ENCODE assay signal across 10 mouse cellular contexts in genomic region chr19:10013348-10013747, GRCm38 (mm10). TPM values are rescaled to one million over a fixed set of nuclear protein-coding genes. Genes with fewer than 3 reads are reported as not detected.
DNase-seq lines count a peak whose midpoint lies in the region; ATAC-seq and TF ChIP-seq lines count a peak whose summit lies in the region.
"Had no signal": no experiment of that assay in that cellular context is flagged by ENCODE, and none has a peak within 500 bp of the region (broad histone marks: within the 10 kb centered on the region; RNA-seq: fewer than 3 reads in every experiment).

No protein-coding gene starts in this region.

- 41% methylated on average over 3 of the region's 3 CpGs for WGBS in lung, postnatal 0 days
- 59% methylated on average over 3 of the region's 3 CpGs for WGBS in lung, adult 2 months
- WGBS in embryonic facial prominence, embryonic 11.5 days: 14% methylated on average over 3 of the region's 3 CpGs
- 17% methylated on average over 3 of the region's 3 CpGs for WGBS in limb, embryonic 10.5 days
- WGBS in stomach, embryonic 15.5 days: 16% methylated on average over 3 of the region's 3 CpGs

- ATAC-seq in lung, postnatal 0 days: no peak
- ATAC-seq in embryonic facial prominence, embryonic 11.5 days (replicated peaks; ENCODE audit: insufficient number of reproducible peaks, low FRiP score, low TSS enrichment, low read depth): peak; percentile 0; the same call in 1 of the 2 replicates
- ATAC-seq in stomach, embryonic 15.5 days (ENCODE audit: insufficient read depth, low FRiP score, low read depth): no peak
- no peak for ATAC-seq in megakaryocyte-erythroid progenitor cell, adult 5-6 weeks (replicated peaks; ENCODE audit: low FRiP score, low TSS enrichment, poor library complexity, severe bottlenecking)

- no peak for TF ChIP-seq POLR2A in lung, adult 2 months (IDR thresholded peaks at IDR 0.05; ENCODE audit: borderline replicate concordance, extremely low read depth, low read depth, low read length)

- no peak for TF ChIP-seq EP300 in lung, postnatal 0 days (IDR thresholded peaks at IDR 0.05)

- H3K27ac ChIP-seq in lung, postnatal 0 days (ENCODE audit: low read length): peak overlapping the region; percentile 16; the same call in 1 of the 2 replicates
- peak overlapping the region; percentile 81 for H3K27ac ChIP-seq in embryonic facial prominence, embryonic 11.5 days (replicated peaks; ENCODE audit: low read depth, low read length)
- peak overlapping the region; percentile 93 for H3K27ac ChIP-seq in limb, embryonic 10.5 days
- peak overlapping the region; percentile 91 for H3K27ac ChIP-seq in stomach, embryonic 15.5 days
- H3K27ac ChIP-seq: macrophage had no signal

- H3K4me1 ChIP-seq in lung, postnatal 0 days (ENCODE audit: insufficient read depth, low read depth, low read length): peaks cover 12% of the 10 kb centered on the region; the same call in 1 of the 2 replicates
- peaks cover 2% of the 10 kb centered on the region for H3K4me1 ChIP-seq in lung, adult 2 months (ENCODE audit: control insufficient read depth, insufficient read depth, low read length)
- H3K4me1 ChIP-seq in embryonic facial prominence, embryonic 11.5 days (ENCODE audit: control insufficient read depth, insufficient read depth, low read length): peaks cover 5% of the 10 kb centered on the region
- H3K4me1 ChIP-seq in limb, embryonic 10.5 days: peaks cover 58% of the 10 kb centered on the region
- peaks cover 19% of the 10 kb centered on the region for H3K4me1 ChIP-seq in stomach, embryonic 15.5 days

- H3K9ac ChIP-seq in lung, postnatal 0 days (replicated peaks; ENCODE audit: low read depth): no peak overlapping the region
- no peak overlapping the region for H3K9ac ChIP-seq in embryonic facial prominence, embryonic 11.5 days (replicated peaks; ENCODE audit: low read length)
- no peak overlapping the region for H3K9ac ChIP-seq in stomach, embryonic 15.5 days

- TF ChIP-seq CTCF in lung, postnatal 0 days (IDR thresholded peaks at IDR 0.05): no peak
- no peak for TF ChIP-seq CTCF in lung, adult 2 months (IDR thresholded peaks at IDR 0.05; ENCODE audit: insufficient read depth, low read length)

- DNase-seq in lung, postnatal 0 days (ENCODE audit: low spot score): no peak
- DNase-seq in lung, adult 2 months: no peak
- no peak for DNase-seq in embryonic facial prominence, embryonic 11.5 days (ENCODE audit: low spot score)
- DNase-seq in limb, embryonic 10.5 days (ENCODE audit: low spot score): peak; percentile 57
- no peak for DNase-seq in left cerebral cortex, adult 18-20 months (ENCODE audit: low spot score in 2 of 2)
- DNase-seq in right cerebral cortex, postnatal 10 days (ENCODE audit: low spot score in 2 of 2): no peak
- DNase-seq: adrenal gland, postnatal 25 days had no signal

- H3K27me3 ChIP-seq in lung, postnatal 0 days (replicated peaks; ENCODE audit: insufficient read depth, low read length): no peaks in the 10 kb centered on the region
- no peaks in the 10 kb centered on the region for H3K27me3 ChIP-seq in embryonic facial prominence, embryonic 11.5 days (ENCODE audit: control insufficient read depth, insufficient read depth, low read length)
- H3K27me3 ChIP-seq in limb, embryonic 10.5 days (ENCODE audit: low read depth, poor library complexity, severe bottlenecking): no peaks in the 10 kb centered on the region
- H3K27me3 ChIP-seq in stomach, embryonic 15.5 days (replicated peaks): no peaks in the 10 kb centered on the region

- H3K4me2 ChIP-seq in lung, postnatal 0 days (replicated peaks; ENCODE audit: low read depth, low read length): no peak overlapping the region
- no peak overlapping the region for H3K4me2 ChIP-seq in embryonic facial prominence, embryonic 11.5 days (ENCODE audit: low read depth, low read length)
- peak overlapping the region; percentile 25 for H3K4me2 ChIP-seq in stomach, embryonic 15.5 days

- no peak overlapping the region for H3K4me3 ChIP-seq in lung, postnatal 0 days (ENCODE audit: low read depth, low read length)
- H3K4me3 ChIP-seq in lung, adult 2 months (replicated peaks; ENCODE audit: extremely low read depth, low read depth, low read length): no peak overlapping the region
- H3K4me3 ChIP-seq in embryonic facial prominence, embryonic 11.5 days (ENCODE audit: low read depth, low read length): no peak overlapping the region
- H3K4me3 ChIP-seq in limb, embryonic 10.5 days: peak overlapping the region; percentile 24
- H3K4me3 ChIP-seq in stomach, embryonic 15.5 days (replicated peaks): no peak overlapping the region

- no peaks in the 10 kb centered on the region for H3K36me3 ChIP-seq in lung, postnatal 0 days (ENCODE audit: insufficient read depth, low read length)
- H3K36me3 ChIP-seq in embryonic facial prominence, embryonic 11.5 days (replicated peaks; ENCODE audit: control insufficient read depth, insufficient read depth, low read depth, low read length): no peaks in the 10 kb centered on the region
- H3K36me3 ChIP-seq in limb, embryonic 10.5 days: no peaks in the 10 kb centered on the region
- H3K36me3 ChIP-seq in stomach, embryonic 15.5 days: no peaks in the 10 kb centered on the region

- no peaks in the 10 kb centered on the region for H3K9me3 ChIP-seq in lung, postnatal 0 days (ENCODE audit: low read length)
- H3K9me3 ChIP-seq in embryonic facial prominence, embryonic 11.5 days (replicated peaks; ENCODE audit: control insufficient read depth, low read length): no peaks in the 10 kb centered on the region
- H3K9me3 ChIP-seq in limb, embryonic 10.5 days (replicated peaks): no peaks in the 10 kb centered on the region
- H3K9me3 ChIP-seq in stomach, embryonic 15.5 days: no peaks in the 10 kb centered on the region

RNA-seq across cellular contexts. Expression of gene Rab3il1, which starts 11.9 kb away (rescaled TPM):
- polyA plus RNA-seq in lung, postnatal 0 days (2015; fragmentation: Nextera tagmentation; extraction: Ambion mirVana): 23.8 and 25.9 TPM in 2 replicates
- 10.5 and 13.8 TPM in 2 replicates for polyA plus RNA-seq in lung, adult 2 months (2012; rRNA removed)
- polyA plus RNA-seq in embryonic facial prominence, embryonic 11.5 days (2014; fragmentation: Nextera tagmentation; extraction: Ambion mirVana): 53.8 and 56.4 TPM in 2 replicates
- polyA plus RNA-seq in limb, embryonic 10.5 days (2016; fragmentation: Nextera tagmentation; extraction: Ambion mirVana): 39.2 and 41.5 TPM in 2 replicates
- polyA plus RNA-seq in stomach, embryonic 15.5 days (2015; fragmentation: Nextera tagmentation; extraction: Ambion mirVana): 29.8 and 40.7 TPM in 2 replicates
- total RNA-seq in left cerebral cortex, adult 18-20 months (2021): 10 to 100 TPM in 1 of 2 experiments, 1 to 10 TPM in 1; 9.6 to 10.2 TPM
- 16.1 and 23.6 TPM in 2 replicates for total RNA-seq in megakaryocyte-erythroid progenitor cell, adult 5-6 weeks (2014; fragmentation: Nextera tagmentation)
- total RNA-seq in megakaryocyte-erythroid progenitor cell, adult 5-6 weeks (2017): 6.0 and 20.1 TPM in 2 replicates

RNA-seq across cellular contexts. Expression of gene Best1, which starts 11.9 kb away (rescaled TPM):
- polyA plus RNA-seq in lung, postnatal 0 days (2015; fragmentation: Nextera tagmentation; extraction: Ambion mirVana): 2.0 and 2.3 TPM in 2 replicates
- polyA plus RNA-seq in lung, adult 2 months (2012; rRNA removed): 2.3 and 3.1 TPM in 2 replicates
- polyA plus RNA-seq in embryonic facial prominence, embryonic 11.5 days (2014; fragmentation: Nextera tagmentation; extraction: Ambion mirVana): 1.7 and 1.9 TPM in 2 replicates
- polyA plus RNA-seq in limb, embryonic 10.5 days (2016; fragmentation: Nextera tagmentation; extraction: Ambion mirVana): 2.3 TPM in 2 replicates
- 0.80 TPM in 2 replicates for polyA plus RNA-seq in stomach, embryonic 15.5 days (2015; fragmentation: Nextera tagmentation; extraction: Ambion mirVana)
- total RNA-seq in left cerebral cortex, adult 18-20 months (2021): 1 to 10 TPM; 1.0 to 1.1 TPM
- not detected in 2 replicates for total RNA-seq in megakaryocyte-erythroid progenitor cell, adult 5-6 weeks (2014; fragmentation: Nextera tagmentation)
- not detected in 2 replicates for total RNA-seq in megakaryocyte-erythroid progenitor cell, adult 5-6 weeks (2017)

RNA-seq across cellular contexts. Expression of gene Fads3, which starts 28.0 kb away (rescaled TPM):
- polyA plus RNA-seq in lung, postnatal 0 days (2015; fragmentation: Nextera tagmentation; extraction: Ambion mirVana): 79.6 and 96.1 TPM in 2 replicates
- 283 and 341 TPM in 2 replicates for polyA plus RNA-seq in lung, adult 2 months (2012; rRNA removed)
- 3.7 TPM in 2 replicates for polyA plus RNA-seq in embryonic facial prominence, embryonic 11.5 days (2014; fragmentation: Nextera tagmentation; extraction: Ambion mirVana)
- polyA plus RNA-seq in limb, embryonic 10.5 days (2016; fragmentation: Nextera tagmentation; extraction: Ambion mirVana): 2.4 and 3.2 TPM in 2 replicates
- polyA plus RNA-seq in stomach, embryonic 15.5 days (2015; fragmentation: Nextera tagmentation; extraction: Ambion mirVana): 17.2 and 17.6 TPM in 2 replicates
- total RNA-seq in left cerebral cortex, adult 18-20 months (2021): 10 to 100 TPM; 32.2 to 32.6 TPM
- total RNA-seq in megakaryocyte-erythroid progenitor cell, adult 5-6 weeks (2014; fragmentation: Nextera tagmentation): 22.8 and 23.9 TPM in 2 replicates
- total RNA-seq in megakaryocyte-erythroid progenitor cell, adult 5-6 weeks (2017): 15.9 and 18.7 TPM in 2 replicates

RNA-seq across cellular contexts. Expression of gene Fth1, which starts 33.0 kb away (rescaled TPM):
- polyA plus RNA-seq in lung, postnatal 0 days (2015; fragmentation: Nextera tagmentation; extraction: Ambion mirVana): 3,752 and 3,783 TPM in 2 replicates
- polyA plus RNA-seq in lung, adult 2 months (2012; rRNA removed): 4,642 and 7,955 TPM in 2 replicates
- polyA plus RNA-seq in embryonic facial prominence, embryonic 11.5 days (2014; fragmentation: Nextera tagmentation; extraction: Ambion mirVana): 1,303 and 1,312 TPM in 2 replicates
- 1,175 and 1,229 TPM in 2 replicates for polyA plus RNA-seq in limb, embryonic 10.5 days (2016; fragmentation: Nextera tagmentation; extraction: Ambion mirVana)
- 1,700 and 1,987 TPM in 2 replicates for polyA plus RNA-seq in stomach, embryonic 15.5 days (2015; fragmentation: Nextera tagmentation; extraction: Ambion mirVana)
- 1,000 to 10,000 TPM; 2,362 to 2,428 TPM for total RNA-seq in left cerebral cortex, adult 18-20 months (2021)
- 1,910 and 1,948 TPM in 2 replicates for total RNA-seq in megakaryocyte-erythroid progenitor cell, adult 5-6 weeks (2014; fragmentation: Nextera tagmentation)
- 775 and 886 TPM in 2 replicates for total RNA-seq in megakaryocyte-erythroid progenitor cell, adult 5-6 weeks (2017)

Comparison
In these comparisons a context has a peak if more than half of its experiments do, and no peak if none do; other contexts are left out.
1. H3K27ac ChIP-seq: peak in every context shown above with its lines; median percentile 93 in limb, embryonic 10.5 days; 91 in stomach, embryonic 15.5 days; 81 in embryonic facial prominence, embryonic 11.5 days; 16 in lung, postnatal 0 days.